Mouse (Mus musculus) hindbrain, embryonic 13.5 days (tissue): ENCODE measurements around the gene St6galnac3. TPM values are rescaled to one million over a fixed set of nuclear protein-coding genes. Genes with fewer than 3 reads are reported as not detected.

Experiments used
- ATAC-seq: fragments of 200-750 bp; cut with Nextera tagmentation; 2 replicates; pipeline ENCODE4 v1.8.0; 2017; ENCODE audit warnings: moderate TSS enrichment; ENCODE audit not compliant: low FRiP score
- H3K27ac ChIP-seq: fragments of 300-500 bp; sonication (generic); 2 replicates; pipeline ENCODE4 v1.5.1; 2015; ENCODE audit warnings: inconsistent platforms, mild to moderate bottlenecking, moderate library complexity
- H3K27me3 ChIP-seq: fragments of 300-500 bp; sonication (generic); 2 replicates; pipeline ENCODE4 v1.6.1; 2015; ENCODE audit warnings: mild to moderate bottlenecking, inconsistent platforms
- H3K36me3 ChIP-seq: fragments of 300-500 bp; sonication (generic); 2 replicates; pipeline ENCODE4 v1.6.1; 2015; ENCODE audit warnings: mild to moderate bottlenecking, inconsistent platforms
- H3K4me1 ChIP-seq: fragments of 300-500 bp; sonication (generic); replicated peaks from 2 replicates; pipeline ENCODE4 v1.6.1; 2015; ENCODE audit warnings: inconsistent platforms
- H3K4me2 ChIP-seq: fragments of 300-500 bp; sonication (generic); 2 replicates; pipeline ENCODE4 v1.6.1; 2015; ENCODE audit warnings: inconsistent platforms, mild to moderate bottlenecking, moderate library complexity
- H3K4me3 ChIP-seq: fragments of 300-500 bp; sonication (generic); 2 replicates; pipeline ENCODE4 v1.5.1; 2015; ENCODE audit warnings: mild to moderate bottlenecking, inconsistent platforms
- H3K9ac ChIP-seq: fragments of 300-500 bp; sonication (generic); 2 replicates; pipeline ENCODE4 v1.6.1; 2015; ENCODE audit warnings: mild to moderate bottlenecking, inconsistent platforms
- H3K9me3 ChIP-seq: fragments of 300-500 bp; sonication (generic); 2 replicates; pipeline ENCODE4 v1.6.1; 2016; ENCODE audit warnings: inconsistent platforms
- WGBS: fragments of 180-500 bp; shearing (Covaris S2); methylation state at CpG from one replicate; pipeline ENCODE4 v1.1.7; 2015; 5-methylcytosine and 5-hydroxymethylcytosine counted together
- polyA plus RNA-seq: library from polyadenylated mRNA; unstranded; fragments of >200 nt; fragmentation: Nextera tagmentation; extraction: Ambion mirVana; gene quantifications from 2 replicates; pipeline ENCODE4 v1.2.1, GENCODE M21; 2015

The St6galnac3 gene
- polyA plus RNA-seq, 1 experiment from 2014 or later = 30.3 TPM

GRCm38 (mm10) chr3:153272241-153272640 is 452.7 kb downstream of the St6galnac3 start:
- no peak overlapping the region for H3K27ac ChIP-seq
- no peak overlapping the region for H3K4me2 ChIP-seq
- peaks cover 14% of the 10 kb centered on the region for H3K9me3 ChIP-seq
- H3K27me3 ChIP-seq = no peaks in the 10 kb centered on the region
- no peak overlapping the region for H3K9ac ChIP-seq
- H3K4me1 ChIP-seq = peaks cover 13% of the 10 kb centered on the region
- 50% methylated on average over 1 of the region's 1 CpGs for WGBS
- no peak overlapping the region for H3K4me3 ChIP-seq
- ATAC-seq = no peak
- no peaks in the 10 kb centered on the region for H3K36me3 ChIP-seq

GRCm38 (mm10) chr3:153267397-153267796 is 457.6 kb downstream of the St6galnac3 start:
- H3K4me3 ChIP-seq = no peak overlapping the region
- no peak for ATAC-seq
- WGBS = 77% methylated on average over 8 of the region's 8 CpGs
- no peak overlapping the region for H3K4me2 ChIP-seq
- no peaks in the 10 kb centered on the region for H3K27me3 ChIP-seq
- H3K36me3 ChIP-seq = no peaks in the 10 kb centered on the region
- no peak overlapping the region for H3K9ac ChIP-seq
- H3K9me3 ChIP-seq = no peaks in the 10 kb centered on the region
- H3K27ac ChIP-seq = no peak overlapping the region
- H3K4me1 ChIP-seq = no peaks in the 10 kb centered on the region

- Histone ChIP-seq H3K27me3 (no peaks in the 10 kb centered on the region), H3K4me2 (no peak overlapping the region), H3K9me3 (no peaks in the 10 kb centered on the region), H3K27ac (no peak overlapping the region), H3K9ac (no peak overlapping the region), H3K4me1 (peaks cover 20% of the 10 kb centered on the region), H3K4me3 (no peak overlapping the region), H3K36me3 (no peaks in the 10 kb centered on the region)
- no peak for ATAC-seq
- 73% methylated on average over 5 of the region's 5 CpGs for WGBS
Observed at GRCm38 (mm10) chr3:153261985-153262384, 463.0 kb downstream of the St6galnac3 start.

GRCm38 (mm10) chr3:153260225-153260933 is 464.6 kb downstream of the St6galnac3 start:
- Histone ChIP-seq H3K4me3 (no peak overlapping the region), H3K36me3 (no peaks in the 10 kb centered on the region), H3K9ac (no peak overlapping the region), H3K9me3 (no peaks in the 10 kb centered on the region), H3K4me1 (peaks cover 20% of the 10 kb centered on the region), H3K27ac (no peak overlapping the region), H3K27me3 (no peaks in the 10 kb centered on the region), H3K4me2 (no peak overlapping the region)
- 56% methylated on average over 7 of the region's 7 CpGs for WGBS
- no peak for ATAC-seq

GRCm38 (mm10) chr3:153255910-153256309 is 469.1 kb downstream of the St6galnac3 start:
- no peaks in the 10 kb centered on the region for H3K27me3 ChIP-seq
- 90% methylated on average over 8 of the region's 8 CpGs for WGBS
- H3K27ac ChIP-seq = no peak overlapping the region
- ATAC-seq = no peak
- H3K4me2 ChIP-seq = no peak overlapping the region
- H3K36me3 ChIP-seq = no peaks in the 10 kb centered on the region
- H3K4me1 ChIP-seq = peaks cover 8% of the 10 kb centered on the region
- no peaks in the 10 kb centered on the region for H3K9me3 ChIP-seq
- no peak overlapping the region for H3K9ac ChIP-seq
- H3K4me3 ChIP-seq = no peak overlapping the region

GRCm38 (mm10) chr3:153251653-153252052 is 473.3 kb downstream of the St6galnac3 start:
- H3K9ac ChIP-seq = no peak overlapping the region
- H3K27ac ChIP-seq = no peak overlapping the region
- no peaks in the 10 kb centered on the region for H3K27me3 ChIP-seq
- H3K4me1 ChIP-seq = 0 out of 2 replicates have a peak, but pooled peaks cover 3% of the 10 kb centered on the region
- H3K4me3 ChIP-seq = no peak overlapping the region
- WGBS = 86% methylated on average over 3 of the region's 3 CpGs
- H3K4me2 ChIP-seq = no peak overlapping the region
- no peaks in the 10 kb centered on the region for H3K36me3 ChIP-seq
- no peaks in the 10 kb centered on the region for H3K9me3 ChIP-seq
- ATAC-seq = no peak

GRCm38 (mm10) chr3:153250598-153251257 is 474.2 kb downstream of the St6galnac3 start:
- Histone ChIP-seq H3K9me3 (no peaks in the 10 kb centered on the region), H3K4me3 (no peak overlapping the region), H3K4me1 (0 out of 2 replicates have a peak, but pooled peaks cover 3% of the 10 kb centered on the region), H3K27ac (no peak overlapping the region), H3K27me3 (no peaks in the 10 kb centered on the region), H3K36me3 (no peaks in the 10 kb centered on the region), H3K4me2 (no peak overlapping the region), H3K9ac (no peak overlapping the region)
- ATAC-seq = no peak
- 53% methylated on average over 9 of the region's 9 CpGs for WGBS

GRCm38 (mm10) chr3:153248866-153249265 is 476.1 kb downstream of the St6galnac3 start:
- WGBS = 83% methylated on average over 2 of the region's 2 CpGs
- no peak overlapping the region for H3K27ac ChIP-seq
- no peaks in the 10 kb centered on the region for H3K27me3 ChIP-seq
- H3K4me2 ChIP-seq = no peak overlapping the region
- H3K4me3 ChIP-seq = no peak overlapping the region
- H3K4me1 ChIP-seq = 0 out of 2 replicates have a peak, but pooled peaks cover 3% of the 10 kb centered on the region
- ATAC-seq = no peak
- H3K9me3 ChIP-seq = no peaks in the 10 kb centered on the region
- no peaks in the 10 kb centered on the region for H3K36me3 ChIP-seq
- H3K9ac ChIP-seq = no peak overlapping the region

GRCm38 (mm10) chr3:153248029-153248428 is 476.9 kb downstream of the St6galnac3 start:
- Histone ChIP-seq H3K9ac (no peak overlapping the region), H3K9me3 (no peaks in the 10 kb centered on the region), H3K27me3 (no peaks in the 10 kb centered on the region), H3K4me1 (0 out of 2 replicates have a peak, but pooled peaks cover 3% of the 10 kb centered on the region), H3K4me2 (no peak overlapping the region), H3K27ac (no peak overlapping the region), H3K4me3 (no peak overlapping the region), H3K36me3 (no peaks in the 10 kb centered on the region)
- ATAC-seq = no peak
- 46% methylated on average over 4 of the region's 4 CpGs for WGBS

- no peaks in the 10 kb centered on the region for H3K27me3 ChIP-seq
- no peak overlapping the region for H3K9ac ChIP-seq
- no peak for ATAC-seq
- H3K4me2 ChIP-seq = no peak overlapping the region
- H3K9me3 ChIP-seq = no peaks in the 10 kb centered on the region
- no peak overlapping the region for H3K27ac ChIP-seq
- H3K36me3 ChIP-seq = no peaks in the 10 kb centered on the region
- H3K4me1 ChIP-seq = peaks cover 26% of the 10 kb centered on the region
- H3K4me3 ChIP-seq = no peak overlapping the region
- 71% methylated on average over 5 of the region's 5 CpGs for WGBS
Observed at GRCm38 (mm10) chr3:153242524-153242923, 482.4 kb downstream of the St6galnac3 start.

GRCm38 (mm10) chr3:153241134-153241533 is 483.8 kb downstream of the St6galnac3 start:
- no peaks in the 10 kb centered on the region for H3K9me3 ChIP-seq
- no peak overlapping the region for H3K4me2 ChIP-seq
- no peak for ATAC-seq
- H3K4me1 ChIP-seq = peaks cover 26% of the 10 kb centered on the region
- no peak overlapping the region for H3K27ac ChIP-seq
- 82% methylated on average over 4 of the region's 4 CpGs for WGBS
- no peak overlapping the region for H3K4me3 ChIP-seq
- H3K9ac ChIP-seq = no peak overlapping the region
- H3K27me3 ChIP-seq = no peaks in the 10 kb centered on the region
- H3K36me3 ChIP-seq = no peaks in the 10 kb centered on the region

- no peak overlapping the region for H3K4me3 ChIP-seq
- H3K9ac ChIP-seq = no peak overlapping the region
- no peak overlapping the region for H3K4me2 ChIP-seq
- WGBS = 54% methylated on average over 4 of the region's 4 CpGs
- H3K27me3 ChIP-seq = no peaks in the 10 kb centered on the region
- no peaks in the 10 kb centered on the region for H3K9me3 ChIP-seq
- peaks cover 26% of the 10 kb centered on the region for H3K4me1 ChIP-seq
- no peak for ATAC-seq
- H3K27ac ChIP-seq = no peak overlapping the region
- H3K36me3 ChIP-seq = no peaks in the 10 kb centered on the region
Observed at GRCm38 (mm10) chr3:153240366-153240765, 484.6 kb downstream of the St6galnac3 start.

- no peaks in the 10 kb centered on the region for H3K9me3 ChIP-seq
- H3K4me1 ChIP-seq = peaks cover 31% of the 10 kb centered on the region
- ATAC-seq = no peak
- no peak overlapping the region for H3K4me3 ChIP-seq
- no peak overlapping the region for H3K9ac ChIP-seq
- whole genome bisulfite sequencing = 92% methylated on average over 10 of the region's 10 CpGs
- no peak overlapping the region for H3K27ac ChIP-seq
- no peaks in the 10 kb centered on the region for H3K27me3 ChIP-seq
- H3K36me3 ChIP-seq = no peaks in the 10 kb centered on the region
- H3K4me2 ChIP-seq = no peak overlapping the region
Observed at GRCm38 (mm10) chr3:153238381-153238780, 486.6 kb downstream of the St6galnac3 start.
